ENCODE assay signal across 26 mouse cellular contexts in the genomic region with DNA sequence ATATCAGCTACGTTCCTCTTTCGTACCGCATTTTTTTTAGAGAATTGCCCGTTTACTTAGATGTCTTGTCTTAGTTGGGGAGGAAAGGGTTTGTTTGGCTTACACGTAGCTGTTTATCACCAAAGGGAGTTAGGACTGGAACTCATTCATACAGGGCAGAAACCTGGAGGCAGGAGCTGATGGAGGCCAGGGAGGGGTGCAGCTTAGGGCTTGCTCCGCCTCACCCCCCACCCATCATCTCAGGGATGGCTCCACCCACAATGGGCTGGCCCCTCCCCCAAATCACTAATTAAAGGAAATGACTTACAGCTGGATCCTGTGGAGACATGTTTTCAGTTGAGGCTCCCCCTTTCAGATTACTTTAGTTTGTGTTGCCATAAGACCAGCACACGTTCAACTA. TPM values are rescaled to one million over a fixed set of nuclear protein-coding genes. Genes with fewer than 3 reads are reported as not detected.
DNase-seq lines count a peak whose midpoint lies in the region; ATAC-seq and TF ChIP-seq lines count a peak whose summit lies in the region.
"Had no signal": no experiment of that assay in that cellular context is flagged by ENCODE, and none has a peak within 500 bp of the region (broad histone marks: within the 10 kb centered on the region; RNA-seq: fewer than 3 reads in every experiment).

No protein-coding gene starts in this region.

- TF ChIP-seq CTCF in intestine, postnatal 0 days (IDR thresholded peaks at IDR 0.05; ENCODE audit: low read depth): no peak

- H3K36me3 ChIP-seq in intestine, postnatal 0 days (ENCODE audit: control insufficient read depth, insufficient read depth): peaks cover 32% of the 10 kb centered on the region
- peaks cover 28% of the 10 kb centered on the region for H3K36me3 ChIP-seq in intestine, embryonic 15.5 days
- H3K36me3 ChIP-seq in embryonic facial prominence, embryonic 10.5 days (replicated peaks): peaks cover 63% of the 10 kb centered on the region

- H3K27me3 ChIP-seq in intestine, postnatal 0 days (replicated peaks; ENCODE audit: control insufficient read depth, insufficient read depth, low read length): no peaks in the 10 kb centered on the region
- no peaks in the 10 kb centered on the region for H3K27me3 ChIP-seq in intestine, embryonic 15.5 days (replicated peaks)
- no peaks in the 10 kb centered on the region for H3K27me3 ChIP-seq in embryonic facial prominence, embryonic 10.5 days (replicated peaks; ENCODE audit: low read depth, poor library complexity, severe bottlenecking)
- H3K27me3 ChIP-seq: embryonic facial prominence, embryonic 12.5 days; hindbrain, embryonic 12.5 days; limb, embryonic 15.5 days; neural tube, embryonic 13.5 days; stomach, embryonic 15.5 days had no signal

- no peak overlapping the region for H3K9ac ChIP-seq in intestine, postnatal 0 days (ENCODE audit: low read depth, low read length)
- no peak overlapping the region for H3K9ac ChIP-seq in intestine, embryonic 15.5 days
- H3K9ac ChIP-seq: embryonic facial prominence, embryonic 12.5 days; forebrain, postnatal 0 days; hindbrain, embryonic 12.5 days; limb, embryonic 15.5 days; liver, embryonic 15.5 days; neural tube, embryonic 13.5 days; stomach, embryonic 15.5 days had no signal

- no peaks in the 10 kb centered on the region for H3K4me1 ChIP-seq in intestine, postnatal 0 days (replicated peaks; ENCODE audit: control insufficient read depth, insufficient read depth, low read length)
- H3K4me1 ChIP-seq in intestine, embryonic 15.5 days (replicated peaks): 0 out of 2 replicates have a peak, but pooled peaks cover 7% of the 10 kb centered on the region
- peaks cover 22% of the 10 kb centered on the region for H3K4me1 ChIP-seq in embryonic facial prominence, embryonic 10.5 days

- no peaks in the 10 kb centered on the region for H3K9me3 ChIP-seq in intestine, postnatal 0 days (ENCODE audit: control insufficient read depth)
- H3K9me3 ChIP-seq in intestine, embryonic 15.5 days: no peaks in the 10 kb centered on the region
- no peaks in the 10 kb centered on the region for H3K9me3 ChIP-seq in embryonic facial prominence, embryonic 10.5 days
- H3K9me3 ChIP-seq: embryonic facial prominence, embryonic 12.5 days; hindbrain, embryonic 12.5 days; limb, embryonic 15.5 days; liver, embryonic 15.5 days; midbrain, embryonic 10.5 days; neural tube, embryonic 13.5 days; stomach, embryonic 15.5 days had no signal

- WGBS in intestine, postnatal 0 days: 87% methylated on average over 7 of the region's 7 CpGs
- WGBS in intestine, embryonic 15.5 days: 85% methylated on average over 7 of the region's 7 CpGs
- 89% methylated on average over 7 of the region's 7 CpGs for WGBS in embryonic facial prominence, embryonic 10.5 days

- no peak overlapping the region for H3K4me3 ChIP-seq in intestine, postnatal 0 days (ENCODE audit: low read depth, low read length)
- no peak overlapping the region for H3K4me3 ChIP-seq in intestine, embryonic 15.5 days (replicated peaks)
- H3K4me3 ChIP-seq in embryonic facial prominence, embryonic 10.5 days: no peak overlapping the region
- H3K4me3 ChIP-seq: embryonic facial prominence, embryonic 12.5 days; heart, adult 2 months; hindbrain, embryonic 12.5 days; limb, embryonic 15.5 days; liver, embryonic 15.5 days; midbrain, embryonic 10.5 days; myocyte; neural tube, embryonic 13.5 days; stomach, embryonic 15.5 days had no signal

- no peak for ATAC-seq in intestine, postnatal 0 days
- ATAC-seq in intestine, embryonic 15.5 days: no peak
- ATAC-seq: forebrain, postnatal 0 days; lung, postnatal 0 days; midbrain, embryonic 16.5 days had no signal

- H3K4me2 ChIP-seq in intestine, postnatal 0 days (replicated peaks; ENCODE audit: low read depth): no peak overlapping the region
- H3K4me2 ChIP-seq in intestine, embryonic 15.5 days (replicated peaks): no peak overlapping the region
- H3K4me2 ChIP-seq: embryonic facial prominence, embryonic 12.5 days; hindbrain, embryonic 12.5 days; limb, embryonic 15.5 days; liver, embryonic 15.5 days; neural tube, embryonic 13.5 days; stomach, embryonic 15.5 days had no signal

- peak; percentile 45 for DNase-seq in lung, postnatal 10 days
- DNase-seq in lung, adult 18-20 months: no peak
- peak; percentile 57 to 59 for DNase-seq in B cell, adult 2 months
- DNase-seq in embryonic facial prominence, embryonic 10.5 days (ENCODE audit: low spot score): peak; percentile 23
- no peak for DNase-seq in adrenal gland, postnatal 36 days
- no peak for DNase-seq in embryo, embryonic 11 days
- DNase-seq: cerebellum, adult 2 months; forebrain, postnatal 0 days; gastrocnemius, postnatal 25 days; heart, adult 2 months; left cerebral cortex, postnatal 4 days; right cerebral cortex, adult 18-20 months; thymus, adult 2 months; thymus, postnatal 4 days had no signal

- 0 out of 2 replicates have a peak overlapping the region, but pooled peaks have one; percentile 21 for H3K27ac ChIP-seq in intestine, postnatal 0 days (ENCODE audit: low read depth, low read length)
- no peak overlapping the region for H3K27ac ChIP-seq in intestine, embryonic 15.5 days
- H3K27ac ChIP-seq in embryonic facial prominence, embryonic 10.5 days (replicated peaks): no peak overlapping the region
- H3K27ac ChIP-seq: heart, adult 2 months; hindbrain, embryonic 12.5 days; limb, embryonic 15.5 days; liver, embryonic 15.5 days; midbrain, embryonic 10.5 days; neural tube, embryonic 13.5 days; stomach, embryonic 15.5 days had no signal

RNA-seq across cellular contexts. Expression of gene Slc35e3, which starts 1.5 kb away (rescaled TPM):
- polyA plus RNA-seq in intestine, postnatal 0 days (2015; fragmentation: Nextera tagmentation; extraction: Ambion mirVana): 13.5 TPM in 2 replicates
- polyA plus RNA-seq in intestine, embryonic 15.5 days (2015; fragmentation: Nextera tagmentation; extraction: Ambion mirVana): 11.7 and 11.8 TPM in 2 replicates
- 20.2 and 24.7 TPM in 2 replicates for polyA plus RNA-seq in embryonic facial prominence, embryonic 10.5 days (2016; fragmentation: Nextera tagmentation; extraction: Ambion mirVana)
- 10 to 100 TPM; 15.1 to 15.6 TPM for total RNA-seq in adrenal gland, postnatal 36 days (2021)

RNA-seq across cellular contexts. Expression of gene Mdm2, which starts 37.2 kb away (rescaled TPM):
- polyA plus RNA-seq in intestine, postnatal 0 days (2015; fragmentation: Nextera tagmentation; extraction: Ambion mirVana): 16.5 and 19.8 TPM in 2 replicates
- polyA plus RNA-seq in intestine, embryonic 15.5 days (2015; fragmentation: Nextera tagmentation; extraction: Ambion mirVana): 34.0 and 35.1 TPM in 2 replicates
- polyA plus RNA-seq in embryonic facial prominence, embryonic 10.5 days (2016; fragmentation: Nextera tagmentation; extraction: Ambion mirVana): 58.9 and 64.4 TPM in 2 replicates
- total RNA-seq in adrenal gland, postnatal 36 days (2021): 10 to 100 TPM; 54.9 to 56.8 TPM

RNA-seq across cellular contexts. Expression of gene Nup107, which starts 44.8 kb away (rescaled TPM):
- polyA plus RNA-seq in intestine, postnatal 0 days (2015; fragmentation: Nextera tagmentation; extraction: Ambion mirVana): 13.5 and 16.2 TPM in 2 replicates
- polyA plus RNA-seq in intestine, embryonic 15.5 days (2015; fragmentation: Nextera tagmentation; extraction: Ambion mirVana): 58.8 and 60.8 TPM in 2 replicates
- 106 and 107 TPM in 2 replicates for polyA plus RNA-seq in embryonic facial prominence, embryonic 10.5 days (2016; fragmentation: Nextera tagmentation; extraction: Ambion mirVana)
- 10 to 100 TPM; 15.0 to 15.4 TPM for total RNA-seq in adrenal gland, postnatal 36 days (2021)

Comparison
In these comparisons a context has a peak if more than half of its experiments do, and no peak if none do; other contexts are left out.
1. DNase-seq: peak in lung, postnatal 10 days (single experiment), B cell, adult 2 months (2 of 2) and embryonic facial prominence, embryonic 10.5 days (single experiment); none in lung, adult 18-20 months (0 of 2), adrenal gland, postnatal 36 days (0 of 2) and embryo, embryonic 11 days (single experiment).